Mouse (Mus musculus): ENCODE data around the gene Spata46.

GRCm38 (mm10) chr1:170322046-170322445, 13.4 kb downstream of the Spata46 start:
- TF ChIP-seq CTCF (IDR thresholded peaks at IDR 0.05; ENCODE audit: low read depth) (no peak), EP300 (optimal IDR thresholded peaks at IDR 0.05) (no peak)
